Mouse (Mus musculus) heart, postnatal 0 days (tissue): ENCODE measurements at regions not wholly inside any gene's neighbourhood (a gene's known extent, or its start where the extent isn't known, plus 50 kb on each side); places are given as distances from the start of the nearest gene placed in this dataset.
A peak's percentile ranks its signal among the peaks of the same experiment; 100 is the strongest.
"Not testable (repeated sequence)": the region's sequence is repeated elsewhere in the genome, so short reads cannot be mapped to it uniquely, and the experiment has no call there.

ENCODE experiments used
- ATAC-seq: fragments of 200-750 bp; cut with Nextera tagmentation; 2 replicates; pipeline ENCODE4 v1.8.0; 2017; ENCODE audit warnings: low read depth, moderate number of reproducible peaks, moderate library complexity; ENCODE audit not compliant: insufficient read depth
- DNase-seq: peaks from one replicate; pipeline ENCODE4 v3.0.0-alpha.2; 2016; ENCODE audit warnings: low spot score
- H3K27ac ChIP-seq: fragments of 300-500 bp; sonication (generic); 2 replicates; pipeline ENCODE4 v1.5.1; 2014; ENCODE audit warnings: low read depth, mild to moderate bottlenecking
- H3K27me3 ChIP-seq: fragments of 300-500 bp; sonication (generic); 2 replicates; pipeline ENCODE4 v1.6.1; 2014; ENCODE audit warnings: low read length, mixed read lengths; ENCODE audit not compliant: control insufficient read depth, insufficient read depth
- H3K36me3 ChIP-seq: fragments of 300-500 bp; sonication (generic); replicated peaks from 2 replicates; pipeline ENCODE4 v1.6.1; 2014; ENCODE audit warnings: low read length, mixed read lengths; ENCODE audit not compliant: control insufficient read depth, insufficient read depth
- H3K4me1 ChIP-seq: fragments of 300-500 bp; sonication (generic); 2 replicates; pipeline ENCODE4 v1.6.1; 2014; ENCODE audit warnings: antibody characterized with exemption; ENCODE audit not compliant: control insufficient read depth, insufficient read depth
- H3K4me2 ChIP-seq: fragments of 300-500 bp; sonication (generic); 2 replicates; pipeline ENCODE4 v1.6.1; 2014; ENCODE audit warnings: low read depth, mild to moderate bottlenecking, low read length, moderate library complexity
- H3K4me3 ChIP-seq: fragments of 300-500 bp; sonication (generic); 2 replicates; pipeline ENCODE4 v1.5.1; 2014; ENCODE audit warnings: low read depth, low read length
- H3K9ac ChIP-seq: fragments of 300-500 bp; sonication (generic); replicated peaks from 2 replicates; pipeline ENCODE4 v1.6.1; 2014; ENCODE audit warnings: low read depth, low read length, mixed read lengths
- H3K9me3 ChIP-seq: fragments of 300-500 bp; sonication (generic); replicated peaks from 2 replicates; pipeline ENCODE4 v1.6.1; 2016; ENCODE audit warnings: low read length; ENCODE audit not compliant: control insufficient read depth
- WGBS: fragments of 180-500 bp; shearing (Covaris S2); extraction: QIAGEN DNeasy Blood & Tissue Kit; methylation state at CpG from one replicate; pipeline ENCODE4 v1.1.7; 2014; 5-methylcytosine and 5-hydroxymethylcytosine counted together

- not testable (repeated sequence) for H3K4me3 ChIP-seq, H3K27ac ChIP-seq, H3K27me3 ChIP-seq, ATAC-seq, H3K4me1 ChIP-seq, H3K4me2 ChIP-seq, H3K9me3 ChIP-seq, H3K9ac ChIP-seq, H3K36me3 ChIP-seq
- WGBS: 59% methylated on average over 2 of the region's 2 CpGs
- DNase-seq: peak; percentile 4
Measured at GRCm38 (mm10) chr17:6520001-6520400, 81.5 kb upstream of the Dynlt1c start.

GRCm38 (mm10) chr17:6520751-6521150, 80.7 kb upstream of the Dynlt1c start:
- not testable (repeated sequence) for H3K9me3 ChIP-seq, H3K4me2 ChIP-seq, H3K4me1 ChIP-seq, ATAC-seq, H3K4me3 ChIP-seq, DNase-seq, H3K9ac ChIP-seq, H3K27ac ChIP-seq, H3K36me3 ChIP-seq, H3K27me3 ChIP-seq
- WGBS: 68% methylated on average over 4 of the region's 4 CpGs

- WGBS: 73% methylated on average over 5 of the region's 9 CpGs
- not testable (repeated sequence) for H3K9ac ChIP-seq, H3K9me3 ChIP-seq, H3K27ac ChIP-seq, H3K4me3 ChIP-seq, H3K27me3 ChIP-seq, DNase-seq, H3K4me1 ChIP-seq, ATAC-seq, H3K36me3 ChIP-seq, H3K4me2 ChIP-seq
Measured at GRCm38 (mm10) chr17:6522185-6522584, 79.3 kb upstream of the Dynlt1c start.

- not testable (repeated sequence) for H3K36me3 ChIP-seq, H3K4me3 ChIP-seq, H3K9me3 ChIP-seq, H3K9ac ChIP-seq, DNase-seq, H3K27ac ChIP-seq, H3K4me1 ChIP-seq, H3K4me2 ChIP-seq, ATAC-seq, H3K27me3 ChIP-seq
- no CpG with 5 or more reads among the region's 5 CpGs for WGBS
Measured at GRCm38 (mm10) chr17:6538723-6539122, 62.7 kb upstream of the Dynlt1c start.

- H3K27me3 ChIP-seq, H3K9ac ChIP-seq, H3K4me2 ChIP-seq, H3K9me3 ChIP-seq, H3K4me3 ChIP-seq, DNase-seq, ATAC-seq, H3K36me3 ChIP-seq, H3K27ac ChIP-seq, H3K4me1 ChIP-seq: not testable (repeated sequence)
- no CpG with 5 or more reads among the region's 8 CpGs for WGBS
Measured at GRCm38 (mm10) chr17:6547064-6547760, 54.3 kb upstream of the Dynlt1c start.

GRCm38 (mm10) chr17:6547937-6548336, 53.5 kb upstream of the Dynlt1c start:
- not testable (repeated sequence) for H3K9ac ChIP-seq, H3K36me3 ChIP-seq, H3K9me3 ChIP-seq, ATAC-seq, H3K4me2 ChIP-seq, H3K27me3 ChIP-seq, H3K4me3 ChIP-seq, DNase-seq, H3K27ac ChIP-seq, H3K4me1 ChIP-seq
- WGBS: no CpG with 5 or more reads among the region's 6 CpGs
